Mouse (Mus musculus) brain, embryonic 14.5 days (tissue): ENCODE results near the gene Tnfrsf11a.

Experiments used
- CTCF ChIP-seq: fragments of 200-500 bp; IDR thresholded peaks from 2 replicates; pipeline ENCODE4 v1.5.1; 2012; ENCODE audit warnings: inconsistent platforms, mild to moderate bottlenecking, moderate library complexity, borderline replicate concordance; ENCODE audit not compliant: insufficient read depth, insufficient read length; ENCODE audit errors: extremely low read depth
- POLR2A ChIP-seq: fragments of 200-500 bp; IDR thresholded peaks from 2 replicates; pipeline ENCODE4 v1.6.1; 2012; ENCODE audit warnings: mild to moderate bottlenecking, inconsistent platforms, borderline replicate concordance; ENCODE audit not compliant: poor library complexity, insufficient read depth, insufficient read length, severe bottlenecking; ENCODE audit errors: extremely low read depth

GRCm38 (mm10) chr1:105768397-105768796, 12.1 kb upstream of the Tnfrsf11a start:
- TF ChIP-seq POLR2A (no peak), CTCF (no peak)
